Comparison of ENCODE assay signal across 8 mouse cellular contexts in the genomic region with DNA sequence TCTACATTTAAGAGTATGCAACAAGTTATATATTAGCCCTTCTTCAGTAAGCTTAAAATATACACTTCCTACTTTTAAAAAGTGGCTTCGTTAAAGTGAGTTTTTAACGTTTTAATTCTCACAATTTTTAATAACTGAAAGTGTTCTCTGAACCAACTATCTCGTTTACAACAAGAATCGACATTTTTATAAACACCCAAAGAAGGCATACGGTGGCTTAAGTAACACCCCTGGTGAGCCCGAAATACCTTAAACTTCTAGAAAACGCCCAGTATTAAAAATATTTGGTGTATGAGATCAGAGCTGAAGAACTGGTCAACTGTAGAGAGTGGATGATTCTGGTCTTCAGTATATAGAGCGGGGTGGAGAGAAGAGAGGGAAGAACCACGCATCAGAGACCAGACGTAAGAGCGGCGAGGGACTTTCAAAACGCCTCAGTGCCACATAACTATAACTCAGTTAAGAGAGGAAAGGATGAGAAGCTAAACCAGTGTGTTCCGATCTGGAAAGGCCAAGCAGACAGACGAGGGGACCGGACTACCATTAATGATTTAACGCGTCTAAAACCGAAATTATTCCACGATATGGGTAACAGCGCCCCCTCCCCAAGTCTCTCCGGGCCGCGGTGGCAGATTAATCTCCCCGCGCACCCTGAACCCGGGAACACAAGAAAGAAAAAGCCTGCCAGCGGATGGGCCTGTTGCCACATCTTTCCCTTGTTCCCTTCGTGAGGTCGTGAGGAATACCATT. TPM values are rescaled to one million over a fixed set of nuclear protein-coding genes. Genes with fewer than 3 reads are reported as not detected.
DNase-seq lines count a peak whose midpoint lies in the region; ATAC-seq and TF ChIP-seq lines count a peak whose summit lies in the region.

No protein-coding gene starts in this region.

- no peaks in the 10 kb centered on the region for H3K27me3 ChIP-seq in kidney, adult 2 months (replicated peaks; ENCODE audit: control insufficient read depth, insufficient read depth, low read length)
- H3K27me3 ChIP-seq in E14TG2a.4 (ENCODE audit: insufficient read depth, low read length) = no peaks in the 10 kb centered on the region
- H3K27me3 ChIP-seq in heart, embryonic 16.5 days (ENCODE audit: control insufficient read depth, insufficient read depth, low read length) = no peaks in the 10 kb centered on the region
- no peaks in the 10 kb centered on the region for H3K27me3 ChIP-seq in liver, embryonic 14.5 days (ENCODE audit: control insufficient read depth, insufficient read depth, low read length)
- no peaks in the 10 kb centered on the region for H3K27me3 ChIP-seq in small intestine, adult 2 months (ENCODE audit: control insufficient read depth, insufficient read depth, low read length)

- no peak for TF ChIP-seq CTCF in kidney, adult 2 months (conservative IDR thresholded peaks at IDR 0.05; ENCODE audit: insufficient read depth, insufficient read length, low read depth, low read length)
- peak; percentile 15; the same call in 1 of the 2 replicates for TF ChIP-seq CTCF in E14TG2a.4 (conservative IDR thresholded peaks at IDR 0.05; ENCODE audit: low read length)
- no peak for TF ChIP-seq CTCF in liver, embryonic 14.5 days (IDR thresholded peaks at IDR 0.05; ENCODE audit: low read depth)
- TF ChIP-seq CTCF in small intestine, adult 2 months (IDR thresholded peaks at IDR 0.05; ENCODE audit: extremely low read depth, insufficient read length, insufficient replicate concordance, low read depth, low read length) = no peak

- DNase-seq in kidney, adult 2 months = peak; percentile 11
- no peak for DNase-seq in kidney, postnatal 36 days
- DNase-seq in c-Kit-positive CD71-positive TER-119-positive erythroid progenitor cells, embryonic 14.5 days (ENCODE audit: low spot score) = peak; percentile 46
- peak in 1 of 3 experiments; percentile 19 for DNase-seq in liver, embryonic 14.5 days (ENCODE audit: low read depth in 3 of 3, low spot score in 3 of 3)
- no peak for DNase-seq in gastrocnemius, adult 8-10 months (ENCODE audit: low spot score in 2 of 2)

- H3K4me1 ChIP-seq in kidney, adult 2 months (ENCODE audit: control insufficient read depth, insufficient read depth, low read length) = peaks cover 9% of the 10 kb centered on the region
- peaks cover 61% of the 10 kb centered on the region for H3K4me1 ChIP-seq in E14TG2a.4 (replicated peaks; ENCODE audit: low read depth, low read length)
- H3K4me1 ChIP-seq in heart, embryonic 16.5 days (ENCODE audit: control insufficient read depth, insufficient read depth, low read length) = peaks cover 14% of the 10 kb centered on the region
- peaks cover 18 to 20% of the 10 kb centered on the region in 2 experiments for H3K4me1 ChIP-seq in liver, embryonic 14.5 days (replicated peaks; ENCODE audit: control insufficient read depth in 2 of 2, insufficient read depth in 2 of 2, low read length in 1 of 2)
- H3K4me1 ChIP-seq in small intestine, adult 2 months (ENCODE audit: control insufficient read depth, insufficient read depth, insufficient read length, low read length) = peaks cover 6% of the 10 kb centered on the region; the same call in 1 of the 2 replicates

- no peak for ATAC-seq in heart, embryonic 16.5 days (replicated peaks; ENCODE audit: extremely low read depth, insufficient read depth, low FRiP score)
- ATAC-seq in liver, embryonic 14.5 days (ENCODE audit: insufficient read depth) = no peak

- no peak for TF ChIP-seq EP300 in liver, embryonic 14.5 days (IDR thresholded peaks at IDR 0.05; ENCODE audit: low read depth)

- peak overlapping the region; percentile 43 for H3K27ac ChIP-seq in kidney, adult 2 months (ENCODE audit: insufficient read depth, low read depth, low read length)
- peak overlapping the region; percentile 95 for H3K27ac ChIP-seq in heart, embryonic 16.5 days (ENCODE audit: low read length)
- H3K27ac ChIP-seq in liver, embryonic 14.5 days = peak overlapping the region; percentile 90
- peak overlapping the region; percentile 54 for H3K27ac ChIP-seq in small intestine, adult 2 months (ENCODE audit: insufficient read depth, low read depth, low read length)

- peak overlapping the region; percentile 96 for H3K9ac ChIP-seq in heart, embryonic 16.5 days (ENCODE audit: low read length)
- H3K9ac ChIP-seq in liver, embryonic 14.5 days (replicated peaks) = peak overlapping the region; percentile 89

- H3K36me3 ChIP-seq in kidney, adult 2 months (ENCODE audit: control insufficient read depth, insufficient read depth, low read length) = no peaks in the 10 kb centered on the region
- H3K36me3 ChIP-seq in E14TG2a.4 (ENCODE audit: insufficient read depth, low read length) = peaks cover 14% of the 10 kb centered on the region; the same call in 1 of the 2 replicates
- no peaks in the 10 kb centered on the region for H3K36me3 ChIP-seq in heart, embryonic 16.5 days (ENCODE audit: control insufficient read depth, insufficient read depth)
- H3K36me3 ChIP-seq in liver, embryonic 14.5 days (replicated peaks; ENCODE audit: control insufficient read depth, insufficient read depth, low read depth) = no peaks in the 10 kb centered on the region
- H3K36me3 ChIP-seq in small intestine, adult 2 months (ENCODE audit: control insufficient read depth, insufficient read depth, low read length) = no peaks in the 10 kb centered on the region

- TF ChIP-seq POLR2A in kidney, adult 2 months (IDR thresholded peaks at IDR 0.05; ENCODE audit: low read depth, low read length) = no peak
- TF ChIP-seq POLR2A in small intestine, adult 2 months (IDR thresholded peaks at IDR 0.05; ENCODE audit: low read depth, low read length) = no peak

- H3K9me3 ChIP-seq in E14TG2a.4 (ENCODE audit: low read length) = no peaks in the 10 kb centered on the region
- no peaks in the 10 kb centered on the region for H3K9me3 ChIP-seq in heart, embryonic 16.5 days (replicated peaks; ENCODE audit: control insufficient read depth, low read length)
- H3K9me3 ChIP-seq in liver, embryonic 14.5 days (ENCODE audit: control insufficient read depth, low read length) = no peaks in the 10 kb centered on the region

- under 1% methylated on average over 30 of the region's 30 CpGs for WGBS in kidney, adult 2 months
- under 1% methylated on average over 30 of the region's 30 CpGs for WGBS in heart, embryonic 16.5 days
- under 1% methylated on average over 30 of the region's 30 CpGs for WGBS in liver, embryonic 14.5 days (ENCODE audit: insufficient replicate concordance)
- WGBS in small intestine, adult 2 months = under 1% methylated on average over 30 of the region's 30 CpGs

- peak overlapping the region; percentile 95 for H3K4me3 ChIP-seq in kidney, adult 2 months (ENCODE audit: insufficient read depth, low read depth, low read length)
- H3K4me3 ChIP-seq in E14TG2a.4 (replicated peaks; ENCODE audit: low read length) = peak overlapping the region; percentile 98
- H3K4me3 ChIP-seq in heart, embryonic 16.5 days (ENCODE audit: low read length) = peak overlapping the region; percentile 99
- H3K4me3 ChIP-seq in liver, embryonic 14.5 days (ENCODE audit: insufficient read depth in 1 of 2, low read depth in 2 of 2, low read length in 2 of 2) = peak overlapping the region; percentile 70 to 98
- H3K4me3 ChIP-seq in small intestine, adult 2 months (ENCODE audit: low read depth, low read length) = peak overlapping the region; percentile 96

- peak overlapping the region; percentile 76 for H3K4me2 ChIP-seq in heart, embryonic 16.5 days (ENCODE audit: low read depth, low read length)
- peak overlapping the region; percentile 84 for H3K4me2 ChIP-seq in liver, embryonic 14.5 days (ENCODE audit: low read depth)

RNA-seq across cellular contexts. Expression of a gene that starts 1.3 kb away (rescaled TPM):
- 38.2 and 42.0 TPM in 2 replicates for polyA plus RNA-seq in kidney, adult 2 months (2012; rRNA removed)
- polyA plus RNA-seq in heart, embryonic 16.5 days (2015; fragmentation: Nextera tagmentation; extraction: Ambion mirVana) = 12.7 and 12.9 TPM in 2 replicates
- 32.6 and 37.9 TPM in 2 replicates for polyA plus RNA-seq in liver, embryonic 14.5 days (2012; rRNA removed)
- 21.0 and 21.6 TPM in 2 replicates for polyA plus RNA-seq in liver, embryonic 14.5 days (2014; fragmentation: Nextera tagmentation; extraction: Ambion mirVana)
- polyA plus RNA-seq in small intestine, adult 2 months (2012; rRNA removed) = 23.0 and 32.5 TPM in 2 replicates
- 10 to 100 TPM; 35.3 to 47.4 (median 37.5) TPM for total RNA-seq in gastrocnemius, adult 8-10 months (2022)

RNA-seq across cellular contexts. Expression of a gene that starts 57.1 kb away (rescaled TPM):
- 20.4 and 21.5 TPM in 2 replicates for polyA plus RNA-seq in kidney, adult 2 months (2012; rRNA removed)
- polyA plus RNA-seq in heart, embryonic 16.5 days (2015; fragmentation: Nextera tagmentation; extraction: Ambion mirVana) = 8.2 TPM in 2 replicates
- polyA plus RNA-seq in liver, embryonic 14.5 days (2012; rRNA removed) = 4.7 and 7.7 TPM in 2 replicates
- 2.6 and 3.1 TPM in 2 replicates for polyA plus RNA-seq in liver, embryonic 14.5 days (2014; fragmentation: Nextera tagmentation; extraction: Ambion mirVana)
- 26.9 and 57.0 TPM in 2 replicates for polyA plus RNA-seq in small intestine, adult 2 months (2012; rRNA removed)
- 10 to 100 TPM; 33.0 to 40.0 (median 35.2) TPM for total RNA-seq in gastrocnemius, adult 8-10 months (2022)

Comparison
In these comparisons a context has a peak if more than half of its experiments do, and no peak if none do; other contexts are left out.
1. DNase-seq: peak in kidney, adult 2 months (single experiment) and c-Kit-positive CD71-positive TER-119-positive erythroid progenitor cells, embryonic 14.5 days (single experiment); none in kidney, postnatal 36 days (0 of 2) and gastrocnemius, adult 8-10 months (0 of 2).
2. H3K27ac ChIP-seq: peak in every context shown above with its lines; median percentile 95 in heart, embryonic 16.5 days; 90 in liver, embryonic 14.5 days; 54 in small intestine, adult 2 months; 43 in kidney, adult 2 months.
3. Peak in every context shown above with its lines, with median percentiles within 50 percentile points of each other: H3K4me3 ChIP-seq.